Mouse (Mus musculus): Measurements from ENCODE around the gene Gdpd2. TPM values are rescaled to one million over a fixed set of nuclear protein-coding genes. Genes with fewer than 3 reads are reported as not detected.

Gdpd2 gene
- polyA plus RNA-seq (2015; fragmentation: Illumina TruSeq; extraction: RNeasy Lipid Tissue Mini Kit (QIAGEN cat#74804); ENCODE audit: low read depth, low replicate concordance) = 10.4 TPM

GRCm38 (mm10) chrX:100729665-100730188 is at the start of gene Gdpd2:
Gdpd2 (plus strand) TSS chrX:100729873.

GRCm38 (mm10) chrX:100767181-100767884 is 37.7 kb downstream of the Gdpd2 start, which contains the start of gene Dlg3:
Dlg3 (plus strand) TSS chrX:100767722.

Other genes with a start within 250 kb of the Gdpd2 start
- 66.3 TPM for gene Igbp1, start 235.6 kb upstream of the Gdpd2 start, polyA plus RNA-seq (2015; fragmentation: Illumina TruSeq; extraction: RNeasy Lipid Tissue Mini Kit (QIAGEN cat#74804); ENCODE audit: low read depth, low replicate concordance)
- gene Dgat2l6, start 205.0 kb upstream of the Gdpd2 start, polyA plus RNA-seq (2015; fragmentation: Illumina TruSeq; extraction: RNeasy Lipid Tissue Mini Kit (QIAGEN cat#74804); ENCODE audit: low read depth, low replicate concordance) = 0.59 TPM
- not detected for gene Awat1, start 157.6 kb upstream of the Gdpd2 start, polyA plus RNA-seq (2015; fragmentation: Illumina TruSeq; extraction: RNeasy Lipid Tissue Mini Kit (QIAGEN cat#74804); ENCODE audit: low read depth, low replicate concordance)
- gene P2ry4, start 135.0 kb upstream of the Gdpd2 start, polyA plus RNA-seq (2015; fragmentation: Illumina TruSeq; extraction: RNeasy Lipid Tissue Mini Kit (QIAGEN cat#74804); ENCODE audit: low read depth, low replicate concordance) = not detected
- gene Arr3, start 124.4 kb upstream of the Gdpd2 start, polyA plus RNA-seq (2015; fragmentation: Illumina TruSeq; extraction: RNeasy Lipid Tissue Mini Kit (QIAGEN cat#74804); ENCODE audit: low read depth, low replicate concordance) = 1.4 TPM
- 0.58 TPM for gene Kif4, start 104.1 kb upstream of the Gdpd2 start, polyA plus RNA-seq (2015; fragmentation: Illumina TruSeq; extraction: RNeasy Lipid Tissue Mini Kit (QIAGEN cat#74804); ENCODE audit: low read depth, low replicate concordance)
- gene Pdzd11, start 103.3 kb upstream of the Gdpd2 start, polyA plus RNA-seq (2015; fragmentation: Illumina TruSeq; extraction: RNeasy Lipid Tissue Mini Kit (QIAGEN cat#74804); ENCODE audit: low read depth, low replicate concordance) = 74.7 TPM
- 93.1 TPM for gene Dlg3, start 37.8 kb downstream of the Gdpd2 start, polyA plus RNA-seq (2015; fragmentation: Illumina TruSeq; extraction: RNeasy Lipid Tissue Mini Kit (QIAGEN cat#74804); ENCODE audit: low read depth, low replicate concordance)